Mouse (Mus musculus) neural tube, embryonic 10.5 days (tissue): Measurements from ENCODE around the gene Wee1.
"Not testable (repeated sequence)": the region's sequence is repeated elsewhere in the genome, so short reads cannot be mapped to it uniquely, and the experiment has no call there.

ENCODE experiments used
- DNase-seq: peaks from one replicate; pipeline ENCODE4 v3.0.0-alpha.2; 2017; ENCODE audit warnings: low spot score; ENCODE audit errors: extremely low spot score

Gene Wee1

GRCm38 (mm10) chr7:110121516-110122288 is at the start of gene Wee1:
TSS of gene Wee1 (plus strand) at chr7:110122046.
- peak; percentile 99 for DNase-seq

GRCm38 (mm10) chr7:110078168-110078567 is 43.7 kb upstream of the Wee1 start:
- no peak for DNase-seq

- DNase-seq, result peak; percentile 27
These were observed 38.3 kb upstream of the Wee1 start for GRCm38 (mm10) chr7:110083386-110084165.

GRCm38 (mm10) chr7:110085217-110085616 is 36.6 kb upstream of the Wee1 start:
- DNase-seq, result no peak

- DNase-seq, result no peak
These were observed 33.9 kb upstream of the Wee1 start for GRCm38 (mm10) chr7:110087914-110088313.

DNA sequence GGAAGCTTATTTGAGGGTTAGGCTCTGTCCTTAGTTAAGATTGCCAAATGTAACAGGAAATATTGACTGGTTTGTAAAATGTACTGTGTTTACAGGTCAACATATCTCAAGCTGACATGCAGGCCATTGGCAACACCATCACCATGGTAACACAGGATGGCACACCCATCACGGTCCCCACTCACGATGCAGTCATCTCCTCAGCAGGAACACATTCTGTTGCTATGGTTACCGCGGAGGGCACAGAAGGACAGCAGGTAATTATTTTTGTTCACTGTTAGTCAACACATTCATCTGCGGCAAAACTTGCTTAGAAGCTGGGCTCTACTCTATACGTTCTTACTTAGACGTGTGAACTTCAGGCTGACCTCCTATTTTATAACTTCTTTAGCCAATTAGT is 30.2 kb upstream of the Wee1 start:
- DNase-seq, result no peak

GRCm38 (mm10) chr7:110096332-110096731 is 25.5 kb upstream of the Wee1 start:
- no peak for DNase-seq

DNA sequence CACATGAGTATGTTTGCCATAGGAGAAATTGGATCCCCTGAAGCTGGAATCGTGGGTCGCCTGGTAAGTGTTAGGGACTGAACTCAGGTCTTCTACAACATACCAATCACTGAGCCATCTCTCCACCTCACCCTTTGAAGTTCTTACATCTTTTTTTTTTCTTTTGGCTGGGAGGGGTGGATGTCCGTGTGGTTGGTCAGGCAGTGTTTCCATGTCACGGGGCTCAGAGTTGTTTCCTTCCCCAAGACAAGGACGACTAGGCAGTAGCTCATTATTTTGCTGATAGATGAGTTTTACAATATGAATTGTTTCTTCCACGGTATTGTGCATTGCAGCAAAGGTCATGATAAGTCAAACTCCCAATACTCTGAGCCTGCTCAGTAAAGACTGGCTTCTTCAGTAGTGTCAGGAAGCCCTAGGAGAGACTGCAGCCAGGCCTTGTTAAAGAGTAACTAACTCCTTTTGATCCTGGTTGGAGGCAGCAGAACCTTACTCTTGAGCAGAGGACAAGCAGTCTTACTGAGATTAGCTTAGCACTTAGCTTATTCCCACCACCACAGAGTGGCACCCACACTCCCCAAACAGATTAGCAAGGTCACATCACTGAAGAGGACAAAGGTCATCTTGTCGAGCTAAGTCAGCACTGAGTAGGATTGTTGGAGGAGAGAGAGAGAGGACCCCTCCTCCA is 24.6 kb upstream of the Wee1 start:
- DNase-seq, result no peak

DNA sequence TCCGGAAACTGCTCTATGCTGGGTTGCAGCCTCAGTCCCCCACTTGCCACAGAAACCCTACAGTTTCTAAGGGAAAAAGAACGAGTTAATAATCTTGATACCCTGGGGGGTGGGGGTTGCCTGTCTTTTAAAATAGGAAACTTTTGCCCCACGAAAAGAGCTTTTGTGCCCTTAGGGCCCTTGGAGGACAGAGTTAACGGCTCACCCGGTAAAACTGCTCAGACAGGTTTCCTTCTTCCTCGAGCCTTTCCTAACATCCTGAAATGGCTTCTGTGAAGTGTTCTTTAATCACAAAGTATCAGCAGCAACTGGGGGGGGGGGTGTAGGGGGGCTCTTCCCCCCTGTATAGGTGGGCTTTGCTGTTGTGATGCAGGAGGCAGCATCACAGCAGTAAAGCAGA is 21.0 kb upstream of the Wee1 start:
- DNase-seq, result no peak

GRCm38 (mm10) chr7:110101266-110101665 is 20.6 kb upstream of the Wee1 start:
- no peak for DNase-seq

DNA sequence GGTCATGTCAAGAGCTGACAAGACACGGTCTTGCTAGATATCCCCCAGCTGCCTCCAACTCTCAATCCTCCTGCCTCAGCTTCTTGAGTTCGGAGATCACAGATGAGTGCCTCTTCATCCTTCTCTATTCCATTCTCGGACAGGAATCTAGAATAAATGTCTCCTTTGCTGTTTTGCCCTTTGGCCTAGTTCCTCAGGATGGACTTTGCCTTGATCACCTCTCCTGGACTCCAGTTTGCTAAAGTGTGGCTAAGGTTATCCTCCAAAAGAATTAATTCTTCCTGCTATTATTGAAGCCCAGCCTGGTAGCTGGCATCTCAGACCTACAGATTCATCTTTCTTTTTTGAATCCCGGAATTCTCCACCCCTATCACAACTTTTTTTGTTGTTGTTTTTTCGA is 16.8 kb upstream of the Wee1 start:
- no peak for DNase-seq

DNA sequence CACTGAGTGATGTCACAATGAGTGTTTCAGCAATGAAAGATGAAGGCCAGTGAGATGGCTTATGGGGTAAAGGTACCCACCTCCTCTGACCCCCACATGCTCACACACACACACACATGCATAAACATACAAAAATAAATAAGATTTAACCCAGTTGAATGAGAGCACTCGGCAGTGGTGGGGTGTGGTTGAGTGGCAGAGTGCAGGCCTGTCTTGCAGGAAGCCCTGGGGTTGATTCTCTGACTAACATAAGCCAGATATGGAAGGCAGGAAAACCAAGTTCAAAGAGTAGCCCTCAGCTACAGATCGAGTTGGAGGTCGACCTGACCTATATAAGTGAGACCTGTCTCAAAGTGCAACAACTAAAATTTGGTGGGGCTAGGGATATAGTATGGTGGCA is 15.2 kb upstream of the Wee1 start:
- DNase-seq, result no peak

- not testable (repeated sequence) for DNase-seq
These were observed 13.3 kb upstream of the Wee1 start for GRCm38 (mm10) chr7:110108524-110108923.

GRCm38 (mm10) chr7:110108967-110109610 is 12.8 kb upstream of the Wee1 start:
- peak; percentile 41 for DNase-seq

- DNase-seq, result no peak
These were observed 11.7 kb upstream of the Wee1 start for GRCm38 (mm10) chr7:110110061-110110656.

DNA sequence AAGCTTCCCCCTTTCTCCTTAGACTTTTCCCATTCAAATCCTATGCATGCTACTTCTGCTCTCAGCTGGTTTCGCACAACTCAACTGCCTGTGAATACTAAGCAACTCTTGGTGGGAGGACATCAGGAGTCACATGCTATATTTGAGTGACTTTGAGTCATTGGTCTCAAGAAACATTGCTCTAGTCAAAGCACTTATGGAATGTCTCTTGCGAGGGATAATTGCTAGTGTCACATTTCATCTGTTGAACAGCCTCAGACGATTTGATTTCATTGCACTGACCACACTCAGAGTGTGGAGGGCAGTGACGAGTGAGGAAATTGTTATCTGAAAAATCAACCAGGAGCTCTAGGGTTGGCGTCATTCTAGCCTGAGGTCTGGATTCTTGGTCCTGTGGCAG is 7.1 kb upstream of the Wee1 start:
- DNase-seq, result no peak

DNA sequence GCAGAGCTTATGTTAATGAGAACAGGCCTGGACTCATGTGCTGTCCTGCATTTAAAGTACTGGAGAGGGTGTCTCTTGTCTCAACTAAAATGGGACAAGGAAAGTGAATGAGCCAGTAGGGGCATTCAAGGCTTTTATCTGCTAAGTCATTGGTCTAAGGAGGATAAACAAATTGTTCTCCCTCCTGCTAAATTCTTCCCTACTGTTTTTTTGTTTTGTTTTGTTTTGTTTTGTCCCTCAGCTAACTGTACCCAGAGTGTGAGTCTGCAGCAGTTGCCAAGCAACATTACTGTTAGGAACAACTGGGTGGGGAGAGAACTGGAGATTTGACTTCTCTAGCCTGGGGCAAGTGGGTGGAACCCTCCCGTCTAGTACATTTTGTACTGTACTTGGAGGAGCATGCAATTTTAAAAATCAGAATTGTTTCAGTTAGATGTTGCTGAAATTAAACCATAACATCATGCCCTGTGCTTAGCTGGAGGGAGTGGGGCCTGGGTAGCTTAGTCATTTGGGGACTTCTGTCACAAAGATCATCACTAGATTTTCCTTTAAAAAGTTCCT is 5.0 kb upstream of the Wee1 start:
- no peak for DNase-seq

DNA sequence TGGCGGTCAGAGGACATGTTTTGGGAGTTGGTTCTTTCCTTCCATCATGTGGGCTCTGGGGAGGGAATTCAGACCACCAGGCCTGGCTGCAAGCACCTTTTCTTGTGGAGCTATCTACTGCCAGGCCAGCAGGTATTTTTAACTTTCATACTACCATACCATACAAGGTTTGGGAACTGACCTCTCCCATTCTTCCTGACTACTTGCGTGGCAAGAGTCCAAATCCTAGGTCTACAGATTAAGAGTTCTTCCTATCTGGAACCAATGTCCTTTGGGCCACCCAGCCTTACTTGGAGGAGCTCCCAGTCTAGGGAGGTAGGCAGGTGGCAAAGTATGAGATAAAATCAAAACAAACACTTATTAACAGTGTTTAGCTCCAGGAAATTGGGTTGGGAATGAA is 3.4 kb upstream of the Wee1 start:
- DNase-seq, result no peak

DNA sequence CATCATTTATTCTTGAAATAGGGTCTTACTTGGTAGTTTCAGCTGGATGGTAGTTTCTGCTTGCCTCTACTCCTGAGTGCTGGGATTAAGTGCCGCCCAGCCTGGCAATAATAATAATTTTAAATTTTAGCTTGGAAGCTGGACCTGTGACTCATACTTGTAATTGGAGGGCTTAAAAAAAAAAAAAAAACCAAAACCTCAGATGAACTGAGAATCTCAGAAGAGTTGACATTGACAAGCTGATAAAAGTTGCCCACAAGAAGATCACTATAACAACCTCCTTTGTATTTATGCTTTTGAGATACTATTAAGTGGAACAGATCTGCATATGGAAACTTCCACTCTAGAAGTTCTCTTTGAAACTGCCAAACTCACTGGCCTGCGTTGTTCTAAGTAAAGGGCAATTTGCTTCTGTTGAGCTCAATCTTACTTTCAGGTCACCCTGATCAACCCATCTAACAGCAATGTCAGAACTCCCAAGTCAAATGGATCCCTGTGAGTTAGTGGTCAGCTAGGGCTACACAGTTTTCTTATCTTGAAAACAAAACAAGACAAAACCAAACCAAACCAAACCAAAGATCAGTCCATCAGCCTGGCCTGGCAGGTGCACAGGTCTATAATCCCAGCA is 1.6 kb upstream of the Wee1 start:
- DNase-seq, result no peak

DNA sequence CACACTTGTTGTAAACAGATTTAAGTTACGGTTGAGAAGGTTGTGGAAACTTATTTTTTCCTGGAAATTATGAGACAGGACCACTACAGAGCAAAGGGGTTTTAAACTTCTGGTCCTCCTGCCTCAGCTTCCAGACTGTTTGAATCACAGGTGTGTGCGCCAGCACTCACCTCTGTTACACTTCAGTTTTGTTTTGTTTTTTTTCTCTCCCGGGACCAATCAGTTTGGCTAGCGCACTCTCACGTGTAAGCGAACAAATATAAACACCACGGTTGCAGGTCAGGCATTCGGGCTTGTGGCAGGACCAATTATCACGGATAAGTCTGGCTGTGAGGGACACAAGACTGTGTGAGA is 707 bp upstream of the Wee1 start:
- DNase-seq, result no peak

- DNase-seq, result no peak
These were observed 381 bp downstream of the Wee1 start for GRCm38 (mm10) chr7:110122289-110122564.
